Mouse (Mus musculus) lung, postnatal 0 days (tissue): ENCODE results near the gene Tap2. TPM values are rescaled to one million over a fixed set of nuclear protein-coding genes. Genes with fewer than 3 reads are reported as not detected.

ENCODE experiments used
- ATAC-seq: fragments of 200-750 bp; cut with Nextera tagmentation; 2 replicates; pipeline ENCODE4 v1.8.0; 2017; ENCODE audit warnings: moderate library complexity
- DNase-seq: peaks from one replicate; pipeline ENCODE4 v3.0.0-alpha.2; 2016; ENCODE audit warnings: low spot score
- H3K27ac ChIP-seq: fragments of 300-500 bp; sonication (generic); 2 replicates; pipeline ENCODE4 v1.5.1; 2014; ENCODE audit warnings: antibody characterized with exemption, mild to moderate bottlenecking, low read length, mixed read lengths
- H3K27me3 ChIP-seq: fragments of 300-500 bp; sonication (generic); replicated peaks from 2 replicates; pipeline ENCODE4 v1.6.1; 2014; ENCODE audit warnings: low read length, mixed read lengths; ENCODE audit not compliant: insufficient read depth
- H3K36me3 ChIP-seq: fragments of 300-500 bp; sonication (generic); 2 replicates; pipeline ENCODE4 v1.6.1; 2014; ENCODE audit warnings: low read length, mixed read lengths; ENCODE audit not compliant: insufficient read depth
- H3K4me1 ChIP-seq: fragments of 300-500 bp; sonication (generic); 2 replicates; pipeline ENCODE4 v1.6.1; 2014; ENCODE audit warnings: antibody characterized with exemption, low read depth, low read length, mixed read lengths; ENCODE audit not compliant: insufficient read depth
- H3K4me2 ChIP-seq: fragments of 300-500 bp; sonication (generic); replicated peaks from 2 replicates; pipeline ENCODE4 v1.6.1; 2014; ENCODE audit warnings: low read depth, mild to moderate bottlenecking, low read length, moderate library complexity, mixed read lengths
- H3K4me3 ChIP-seq: fragments of 300-500 bp; sonication (generic); 2 replicates; pipeline ENCODE4 v1.5.1; 2014; ENCODE audit warnings: low read depth, low read length
- H3K9ac ChIP-seq: fragments of 300-500 bp; sonication (generic); replicated peaks from 2 replicates; pipeline ENCODE4 v1.6.1; 2014; ENCODE audit warnings: low read depth, mild to moderate bottlenecking
- H3K9me3 ChIP-seq: fragments of 300-500 bp; sonication (generic); 2 replicates; pipeline ENCODE4 v1.6.1; 2016; ENCODE audit warnings: low read length, mixed read lengths
- CTCF ChIP-seq: IDR thresholded peaks from 2 replicates; pipeline ENCODE4 v1.5.1; 2016; ENCODE audit warnings: antibody characterized with exemption, mild to moderate bottlenecking
- EP300 ChIP-seq: IDR thresholded peaks from 2 replicates; pipeline ENCODE4 v1.6.1; 2016; ENCODE audit warnings: antibody characterized with exemption, mild to moderate bottlenecking, control low read depth
- WGBS: fragments of 180-500 bp; shearing (Covaris S2); extraction: QIAGEN DNeasy Blood & Tissue Kit; methylation state at CpG from one replicate; pipeline ENCODE4 v1.1.7; 2014; 5-methylcytosine and 5-hydroxymethylcytosine counted together
- polyA plus RNA-seq: library from polyadenylated mRNA; unstranded; fragments of >200 nt; fragmentation: Nextera tagmentation; extraction: Ambion mirVana; gene quantifications from 2 replicates; pipeline ENCODE4 v1.2.1, GENCODE M21; 2015

The Tap2 gene
- polyA plus RNA-seq, 1 experiment from 2014 or later: 23.9 TPM

DNA sequence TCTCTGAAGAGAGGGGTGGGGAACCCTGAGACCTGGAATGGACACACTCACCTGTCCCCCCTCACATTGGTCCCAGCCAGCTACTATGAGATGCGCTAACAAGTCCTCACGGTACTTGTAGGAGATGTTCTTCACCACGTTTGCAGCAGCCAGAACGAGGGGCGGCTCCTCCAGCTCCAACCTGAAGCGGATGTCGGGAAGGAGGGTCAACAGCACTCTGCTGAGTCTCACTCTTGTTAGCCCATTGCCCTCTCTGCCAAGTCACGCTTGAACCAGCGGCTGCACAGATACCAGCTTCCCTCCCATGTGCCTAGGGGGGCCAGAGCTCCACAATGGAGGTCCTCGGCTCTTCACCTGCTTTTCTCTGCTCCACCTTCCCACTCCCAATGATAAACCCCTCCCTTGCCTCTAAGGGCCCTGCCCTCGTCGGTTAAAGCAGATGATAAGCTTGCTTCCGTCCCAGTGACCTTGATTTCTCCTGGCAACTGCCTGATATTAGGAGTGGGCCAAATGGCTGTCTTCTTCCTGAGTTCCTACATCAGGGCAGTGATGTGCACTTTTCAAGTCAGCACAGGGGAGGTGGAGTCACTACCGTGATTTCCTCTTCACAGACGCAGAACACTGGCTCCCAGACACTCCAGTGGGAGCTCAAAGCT is 19.6 kb upstream of the Tap2 start:
- 0 out of 2 replicates have a peak, but pooled peaks cover 4% of the 10 kb centered on the region for H3K27me3 ChIP-seq
- TF ChIP-seq CTCF (no peak), EP300 (no peak)
- H3K4me2 ChIP-seq: no peak overlapping the region
- 60% methylated on average over 15 of the region's 15 CpGs for WGBS
- DNase-seq (no peak), ATAC-seq (no peak)
- H3K36me3 ChIP-seq: no peaks in the 10 kb centered on the region
- H3K9ac ChIP-seq: no peak overlapping the region
- peaks cover 10% of the 10 kb centered on the region for H3K4me1 ChIP-seq
- H3K27ac ChIP-seq: no peak overlapping the region
- H3K4me3 ChIP-seq: no peak overlapping the region
- no peaks in the 10 kb centered on the region for H3K9me3 ChIP-seq

DNA sequence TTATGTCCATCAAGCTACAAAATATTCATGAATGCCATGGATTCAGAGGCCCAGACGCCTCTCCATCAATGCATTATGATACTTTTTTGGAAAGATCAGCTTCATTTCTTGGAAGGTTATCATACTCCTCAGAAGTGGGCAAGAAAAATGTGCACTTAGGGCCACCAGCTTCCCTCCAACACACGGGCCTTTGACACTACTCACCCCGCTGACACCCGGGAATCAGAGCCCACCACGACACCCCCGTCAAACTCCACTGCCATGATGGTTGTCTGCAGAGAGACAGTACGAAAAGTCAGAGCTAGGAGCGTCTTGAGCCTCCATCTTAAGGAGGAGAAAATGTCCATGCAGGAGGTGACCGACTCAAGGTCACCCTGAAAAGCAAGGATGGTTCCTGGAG is 17.8 kb upstream of the Tap2 start:
- H3K9me3 ChIP-seq: no peaks in the 10 kb centered on the region
- H3K4me3 ChIP-seq: no peak overlapping the region
- no peak overlapping the region for H3K9ac ChIP-seq
- no peak for TF ChIP-seq CTCF
- TF ChIP-seq EP300: no peak
- 0 out of 2 replicates have a peak, but pooled peaks cover 4% of the 10 kb centered on the region for H3K27me3 ChIP-seq
- no peak for DNase-seq
- H3K36me3 ChIP-seq: no peaks in the 10 kb centered on the region
- ATAC-seq: no peak
- 85% methylated on average over 9 of the region's 9 CpGs for WGBS
- no peak overlapping the region for H3K27ac ChIP-seq
- peaks cover 10% of the 10 kb centered on the region for H3K4me1 ChIP-seq
- no peak overlapping the region for H3K4me2 ChIP-seq

DNA sequence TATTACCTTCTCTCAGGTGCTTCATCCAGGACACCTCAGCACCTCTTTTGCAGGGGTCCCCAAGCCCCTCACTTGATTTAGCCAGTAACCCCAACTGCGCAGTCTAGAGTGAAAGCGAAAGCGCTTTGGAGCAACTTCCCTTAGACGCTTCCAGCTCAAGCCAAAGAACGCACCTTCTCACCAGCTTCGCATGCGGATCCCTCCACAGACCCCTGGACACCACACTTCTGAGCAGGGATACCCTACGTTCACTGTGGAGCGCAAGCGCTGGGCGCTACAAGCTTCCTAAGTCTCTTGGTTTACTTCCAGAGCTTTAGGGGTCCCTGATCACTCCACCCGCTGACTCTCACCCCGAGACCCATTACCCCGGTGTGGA is 16.5 kb upstream of the Tap2 start:
- Histone ChIP-seq H3K27ac (peak overlapping the region; percentile 62), H3K4me3 (peak overlapping the region; percentile 76), H3K4me1 (peaks cover 10% of the 10 kb centered on the region), H3K4me2 (peak overlapping the region; percentile 98), H3K9me3 (no peaks in the 10 kb centered on the region), H3K27me3 (0 out of 2 replicates have a peak, but pooled peaks cover 4% of the 10 kb centered on the region), H3K36me3 (no peaks in the 10 kb centered on the region), H3K9ac (peak overlapping the region; percentile 41)
- WGBS: 7% methylated on average over 14 of the region's 14 CpGs
- peak; percentile 44 for DNase-seq
- no peak for TF ChIP-seq CTCF
- no peak for TF ChIP-seq EP300
- ATAC-seq: peak; percentile 16

DNA sequence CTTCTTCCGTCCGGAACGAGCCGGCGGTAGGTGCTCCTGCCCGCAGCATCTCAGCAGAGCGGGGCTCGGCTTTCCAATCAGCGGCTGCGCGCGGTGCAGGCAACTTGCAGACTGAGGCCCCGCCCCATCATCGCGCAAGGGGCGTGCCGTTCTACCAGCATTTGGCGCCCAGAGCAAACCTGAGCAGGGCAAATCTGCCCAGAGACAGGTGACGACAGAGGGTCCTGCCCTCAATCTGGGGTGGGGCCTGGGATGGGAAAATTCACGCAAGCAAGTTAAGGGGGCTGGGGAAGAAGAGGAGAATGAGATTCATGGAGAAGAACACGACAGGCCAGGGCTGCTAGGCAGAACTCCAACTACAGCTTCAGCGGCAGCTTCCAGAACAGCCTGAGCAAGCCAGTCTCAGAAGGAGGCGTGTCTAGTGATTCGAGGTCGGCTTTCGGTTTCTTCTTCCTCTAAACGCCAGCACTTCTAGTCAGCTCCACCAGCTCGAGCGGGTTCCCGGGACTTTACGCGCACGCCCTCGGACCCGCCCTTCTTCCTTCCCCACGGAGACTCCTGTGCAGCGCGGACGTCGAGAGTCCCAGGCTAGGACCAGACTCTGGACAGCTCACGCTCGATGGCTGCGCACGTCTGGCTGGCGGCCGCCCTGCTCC is 15.9 kb upstream of the Tap2 start, which contains the start of the genes Tap1 and Psmb9:
Tap1 (plus strand) TSS at position 293 of the 656 bp plus-strand sequence.
Psmb9 (minus strand) TSS at position 504 of the 656 bp plus-strand sequence.
- H3K4me3 ChIP-seq: peak within 1 kb of the TSS; percentile 76
- TF ChIP-seq EP300 (no peak), CTCF (no peak)
- peak within 1 kb of the TSS; percentile 87 for H3K27ac ChIP-seq
- H3K4me2 ChIP-seq: peak within 1 kb of the TSS; percentile 98
- H3K9me3 ChIP-seq: no peaks in the 10 kb centered on the region
- H3K27me3 ChIP-seq: 0 out of 2 replicates have a peak, but pooled peaks cover 4% of the 10 kb centered on the region
- peaks cover 10% of the 10 kb centered on the region for H3K4me1 ChIP-seq
- ATAC-seq (peak; percentile 98), DNase-seq (peak; percentile 98)
- H3K36me3 ChIP-seq: no peaks in the 10 kb centered on the region
- WGBS: under 1% methylated on average over 46 of the region's 46 CpGs
- H3K9ac ChIP-seq: peak within 1 kb of the TSS; percentile 68

DNA sequence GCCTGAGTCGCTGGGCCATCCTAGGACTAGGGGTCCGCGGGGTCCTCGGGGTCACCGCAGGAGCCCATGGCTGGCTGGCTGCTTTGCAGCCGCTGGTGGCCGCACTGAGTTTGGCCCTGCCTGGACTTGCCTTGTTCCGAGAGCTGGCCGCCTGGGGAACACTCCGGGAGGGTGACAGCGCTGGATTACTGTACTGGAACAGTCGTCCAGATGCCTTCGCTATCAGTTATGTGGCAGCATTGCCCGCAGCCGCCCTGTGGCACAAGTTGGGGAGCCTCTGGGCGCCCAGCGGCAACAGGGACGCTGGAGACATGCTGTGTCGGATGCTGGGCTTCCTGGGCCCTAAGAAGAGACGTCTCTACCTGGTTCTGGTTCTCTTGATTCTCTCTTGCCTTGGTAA is 15.3 kb upstream of the Tap2 start:
- Histone ChIP-seq H3K27ac (peak overlapping the region; percentile 87), H3K27me3 (0 out of 2 replicates have a peak, but pooled peaks cover 4% of the 10 kb centered on the region), H3K9ac (peak overlapping the region; percentile 68), H3K4me3 (peak overlapping the region; percentile 76), H3K36me3 (no peaks in the 10 kb centered on the region), H3K9me3 (no peaks in the 10 kb centered on the region), H3K4me1 (peaks cover 10% of the 10 kb centered on the region), H3K4me2 (peak overlapping the region; percentile 98)
- ATAC-seq (peak; percentile 13), DNase-seq (peak; percentile 16)
- TF ChIP-seq CTCF (no peak), EP300 (no peak)
- WGBS: 5% methylated on average over 20 of the region's 20 CpGs

- no peak overlapping the region for H3K4me3 ChIP-seq
- no peak for TF ChIP-seq CTCF
- no peak overlapping the region for H3K27ac ChIP-seq
- no peaks in the 10 kb centered on the region for H3K36me3 ChIP-seq
- 66% methylated on average over 6 of the region's 6 CpGs for WGBS
- H3K9ac ChIP-seq: no peak overlapping the region
- ATAC-seq (no peak), DNase-seq (no peak)
- H3K9me3 ChIP-seq: no peaks in the 10 kb centered on the region
- peaks cover 10% of the 10 kb centered on the region for H3K4me1 ChIP-seq
- H3K4me2 ChIP-seq: no peak overlapping the region
- 0 out of 2 replicates have a peak, but pooled peaks cover 2% of the 10 kb centered on the region for H3K27me3 ChIP-seq
Observed at GRCm38 (mm10) chr17:34188986-34189385, 14.3 kb upstream of the Tap2 start.
